Mouse (Mus musculus) cerebellum, postnatal 4 days (tissue): ENCODE measurements at regions not wholly inside any gene's neighbourhood (a gene's known extent, or its start where the extent isn't known, plus 50 kb on each side); places are given as distances from the start of the nearest gene placed in this dataset.

Experiments
- DNase-seq, 2 experiments: peaks; one replicate each; pipeline ENCODE4 v3.0.0; 2022; ENCODE audit warnings: low spot score in 2 of 2, mixed read lengths in 1 of 2

DNA sequence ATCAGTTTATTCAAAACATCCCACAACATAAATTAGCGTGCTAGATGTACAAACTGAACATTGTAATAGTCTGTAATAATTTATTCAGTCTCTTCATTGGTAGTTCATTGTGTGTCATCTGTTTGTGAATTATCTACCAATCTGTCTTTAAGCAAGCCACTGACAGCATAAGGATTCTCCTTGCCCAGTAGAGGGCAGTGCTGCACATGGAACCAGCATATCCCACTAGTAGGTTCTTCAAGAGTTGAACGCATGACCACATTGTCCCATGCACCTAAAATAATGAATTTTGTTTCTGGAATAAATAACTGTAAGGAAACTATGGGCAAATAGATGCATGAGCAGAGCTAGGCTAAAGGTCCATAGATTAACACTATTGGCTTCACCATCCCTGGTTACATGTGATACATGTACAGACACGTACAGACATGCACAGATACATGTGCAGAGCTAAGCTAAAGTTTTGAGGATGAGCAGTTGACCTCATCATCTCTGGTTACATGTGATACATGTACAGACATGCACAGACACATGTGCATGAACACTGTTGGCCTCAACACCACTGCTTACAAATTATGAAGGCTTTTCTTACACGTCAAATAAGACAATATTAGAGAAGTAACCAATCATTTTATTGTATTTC lies 143.0 kb upstream of the Ctnnd2 start:
- peak; percentile 33 to 64 for DNase-seq

DNA sequence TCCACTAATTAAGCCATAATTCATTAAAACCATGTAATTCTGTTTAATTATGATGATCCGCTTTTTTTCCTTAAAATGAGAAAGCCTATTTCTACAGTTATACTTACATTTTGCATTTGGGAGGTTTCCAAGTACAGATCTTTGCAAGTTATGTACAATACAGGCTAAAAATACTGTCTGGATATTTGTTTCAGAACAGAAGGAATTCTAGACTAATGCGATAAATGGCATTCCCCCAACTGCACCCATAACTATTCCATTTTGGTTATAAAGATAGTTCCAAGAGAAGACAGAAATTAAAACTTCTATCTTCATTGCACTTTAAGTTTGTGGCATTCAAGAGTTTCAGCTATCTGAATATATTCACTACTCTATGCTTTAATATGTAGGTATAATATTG lies 137.0 kb upstream of the Ctnnd2 start:
- DNase-seq: no peak

DNA sequence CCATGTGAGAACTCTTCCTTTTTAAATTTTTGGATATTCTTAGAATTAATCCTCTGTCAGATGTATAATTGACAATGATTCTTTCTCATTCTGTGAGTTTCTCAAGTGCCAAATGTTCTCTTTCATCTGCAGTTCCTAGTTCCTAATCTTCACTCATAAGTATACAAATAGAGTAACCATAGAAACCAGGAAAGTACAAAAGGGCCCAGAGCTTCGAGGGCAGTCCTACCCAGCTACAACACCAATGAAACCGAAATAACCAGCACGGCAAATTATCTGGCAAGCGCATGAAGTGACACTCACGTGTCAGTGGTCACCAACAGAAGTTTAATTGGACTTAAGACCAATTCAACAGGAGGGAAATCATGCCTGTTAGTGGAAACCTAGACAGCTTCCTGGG lies 121.5 kb upstream of the Ctnnd2 start:
- no peak for DNase-seq

DNA sequence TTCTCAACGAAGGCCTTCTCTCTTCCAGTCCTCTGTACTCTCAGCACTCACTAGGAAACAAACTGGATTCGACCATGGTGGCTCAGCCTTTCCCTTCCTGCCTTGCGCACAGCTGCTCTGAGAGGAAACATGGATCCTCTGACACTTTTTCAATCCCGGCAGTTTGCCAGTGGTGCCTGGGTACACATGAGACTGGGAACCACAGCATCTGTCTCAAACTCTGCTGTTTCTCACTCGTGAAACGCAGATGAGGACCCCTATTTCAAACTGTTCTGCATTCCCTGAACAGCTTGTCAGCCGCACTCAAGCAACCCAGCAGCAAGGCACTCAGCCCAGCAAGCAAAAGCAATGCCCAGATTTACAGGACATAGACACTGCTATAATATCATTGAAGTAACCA lies 112.6 kb upstream of the Ctnnd2 start:
- no peak for DNase-seq

DNA sequence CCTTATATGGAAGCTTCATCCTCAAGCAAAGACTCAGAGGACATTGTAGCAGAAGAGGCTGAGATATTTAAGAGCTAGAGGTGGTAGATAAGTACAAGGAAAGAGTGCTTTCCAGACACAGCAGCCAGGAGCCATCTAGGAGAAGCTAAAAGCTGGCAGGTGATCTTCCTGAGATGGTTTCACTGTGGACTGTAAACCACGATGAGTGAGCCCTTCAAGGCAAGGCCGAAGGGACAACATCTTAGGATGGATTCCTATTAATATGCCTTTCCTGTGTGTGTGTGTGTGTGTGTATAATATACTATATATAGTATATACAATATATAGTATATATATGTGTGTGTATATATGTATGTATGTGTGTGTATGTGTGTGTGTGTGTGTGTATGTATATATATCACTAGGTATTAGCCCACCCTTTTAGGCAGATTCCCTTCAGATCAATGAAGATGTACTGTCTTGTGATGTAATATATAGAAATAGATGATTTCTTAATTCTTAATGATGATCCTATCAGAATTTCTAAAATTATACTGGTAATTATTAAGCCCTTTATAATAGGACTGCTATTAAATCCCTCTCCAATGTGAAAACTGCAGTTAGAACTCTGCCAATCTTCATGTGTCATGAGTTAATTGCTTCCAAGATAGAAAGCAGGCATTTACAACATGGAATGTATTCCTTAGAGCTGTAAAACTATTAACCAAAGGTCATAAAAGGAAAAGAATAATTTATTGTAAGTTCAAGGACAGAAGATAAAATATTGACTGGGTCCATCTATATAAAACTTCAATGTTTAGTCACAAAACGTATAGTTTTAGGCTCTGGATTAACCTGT lies 111.7 kb upstream of the Ctnnd2 start:
- no peak for DNase-seq

DNA sequence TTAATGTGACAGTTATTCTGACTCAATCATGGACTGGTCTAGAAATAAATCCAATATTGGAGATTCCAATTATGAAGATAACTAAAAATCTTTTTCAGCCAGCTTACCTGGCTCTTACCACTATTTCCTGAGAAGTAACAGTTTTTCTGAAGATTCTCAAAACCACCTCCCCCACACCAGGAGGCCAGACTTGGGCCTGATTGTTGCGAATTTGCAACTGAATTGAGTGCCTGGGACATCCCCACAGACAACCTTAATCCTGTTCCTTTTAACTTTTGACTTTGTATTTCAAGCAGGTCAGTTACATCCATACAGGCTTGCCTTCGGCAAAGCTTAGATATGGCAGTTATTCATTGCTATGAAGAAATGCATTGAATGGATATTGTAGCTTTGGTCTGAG lies 100.7 kb upstream of the Ctnnd2 start:
- DNase-seq: no peak

DNA sequence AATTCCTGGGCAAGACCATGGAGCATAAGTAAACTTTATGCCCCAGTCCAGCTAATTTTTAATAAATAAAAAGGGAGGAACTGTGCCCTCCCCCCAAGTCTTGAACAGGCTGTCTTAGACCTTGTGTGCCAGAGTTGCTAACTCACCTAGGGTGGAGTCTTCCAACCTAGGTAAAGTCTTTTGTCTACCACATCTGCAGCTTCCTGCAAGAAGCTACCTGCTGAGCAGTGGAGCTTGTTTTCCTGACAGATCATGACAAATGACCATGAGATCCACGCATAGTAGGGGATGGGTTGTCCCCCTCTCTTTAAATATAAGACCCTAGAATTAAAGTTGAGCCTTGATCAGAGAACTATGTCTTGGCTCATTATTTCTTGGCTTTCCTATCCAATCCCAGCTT lies 100.1 kb upstream of the Ctnnd2 start:
- DNase-seq: no peak

DNA sequence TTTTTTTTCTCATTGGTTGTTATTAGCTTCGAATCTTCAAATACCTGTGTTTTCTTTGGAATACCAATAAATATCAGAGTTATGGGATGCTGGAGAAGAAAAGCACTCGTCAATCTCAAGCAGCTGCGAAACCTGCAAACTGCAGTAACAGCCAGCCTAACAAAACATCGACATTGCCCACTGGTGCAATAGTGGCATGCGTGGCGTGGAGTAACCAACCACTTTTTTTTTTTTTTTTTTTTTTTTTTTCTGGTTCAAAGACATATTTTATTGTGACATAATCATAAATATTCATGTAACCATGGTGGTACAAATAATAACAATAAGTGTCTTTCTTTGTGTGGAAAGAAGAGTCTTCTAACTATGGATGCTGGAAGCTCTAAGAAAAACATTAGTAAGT lies 85.3 kb upstream of the Ctnnd2 start:
- no peak for DNase-seq

DNA sequence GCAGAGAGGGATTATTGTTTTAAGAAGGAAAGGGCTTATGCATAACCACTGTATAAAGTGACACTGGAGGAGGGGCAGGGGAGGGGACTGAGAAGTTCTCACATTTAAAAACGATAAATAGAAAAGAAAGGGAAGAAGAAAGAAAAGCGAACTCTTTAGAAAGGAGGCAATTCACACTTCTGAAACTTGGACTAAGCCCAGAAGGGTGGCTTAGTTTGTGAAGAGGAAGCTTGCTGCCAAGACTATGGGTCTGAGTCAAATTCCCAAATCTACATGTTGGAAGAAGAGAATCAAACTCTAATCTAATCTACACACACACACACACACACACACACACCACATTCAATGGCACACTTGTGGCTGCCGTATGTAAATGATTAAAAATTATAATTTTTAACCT lies 50.3 kb upstream of the Ctnnd2 start:
- DNase-seq: no peak
